Mouse (Mus musculus) C2C12 (cell line): ENCODE measurements around the gene Herc4.

Source experiments
- CEBPB ChIP-seq: IDR thresholded peaks from one replicate; pipeline ENCODE4 v1.6.1; 2011; ENCODE audit warnings: low read depth, mild to moderate bottlenecking, control low read depth, moderate library complexity
- CTCF ChIP-seq: IDR thresholded peaks from one replicate; pipeline ENCODE4 v1.5.1; 2011; ENCODE audit not compliant: control insufficient read depth, insufficient read depth, insufficient read length
- FOSL1 ChIP-seq: IDR thresholded peaks from one replicate; pipeline ENCODE4 v1.8.0; 2011; ENCODE audit warnings: mild to moderate bottlenecking, low read length; ENCODE audit not compliant: poor library complexity, insufficient read depth, severe bottlenecking
- MAX ChIP-seq: IDR thresholded peaks from one replicate; pipeline ENCODE4 v1.6.1; 2011; ENCODE audit warnings: mild to moderate bottlenecking, control low read depth
- MYOD1 ChIP-seq: IDR thresholded peaks from one replicate; pipeline ENCODE4 v1.6.1; 2011; ENCODE audit warnings: low read depth; ENCODE audit not compliant: control insufficient read depth, insufficient read length
- USF1 ChIP-seq: IDR thresholded peaks from one replicate; pipeline ENCODE4 v1.6.1; 2011; ENCODE audit warnings: low read depth, mild to moderate bottlenecking, control low read depth, moderate library complexity

- no peak for TF ChIP-seq CTCF
- no peak for TF ChIP-seq CEBPB
- TF ChIP-seq MAX, result no peak
- no peak for TF ChIP-seq USF1
- no peak for TF ChIP-seq MYOD1
- no peak for TF ChIP-seq FOSL1
These were observed 693 bp upstream of the Herc4 start for GRCm38 (mm10) chr10:63242798-63243435.
